Mouse (Mus musculus) MEL (cell line): ENCODE results near the gene Tnik.

Experiments used
- CHD2 ChIP-seq: IDR thresholded peaks from 2 replicates; pipeline ENCODE4 v1.6.1; 2011; ENCODE audit warnings: low read length, improper control_type of control experiment
- CTCF ChIP-seq, 3 experiments: IDR thresholded peaks in 2 of 3; conservative IDR thresholded peaks in 1 of 3; 2 replicates each; pipeline ENCODE4 v1.5.1; 2011 to 2012; ENCODE audit warnings: low read length in 3 of 3, low read depth in 2 of 3, mild to moderate bottlenecking in 2 of 3, improper control_type of control experiment in 1 of 3, inconsistent platforms in 1 of 3, mixed read lengths in 1 of 3, moderate library complexity in 1 of 3; ENCODE audit not compliant: control insufficient read depth in 1 of 3, insufficient read depth in 1 of 3, poor library complexity in 1 of 3, severe bottlenecking in 1 of 3
- EP300 ChIP-seq, 2 experiments: IDR thresholded peaks; 2 replicates each; pipeline ENCODE4 v1.6.1; 2011; ENCODE audit warnings: improper control_type of control experiment in 2 of 2, low read length in 2 of 2, low read depth in 1 of 2, mild to moderate bottlenecking in 1 of 2
- GATA1 ChIP-seq: IDR thresholded peaks from 2 replicates; pipeline ENCODE4 v1.6.1; 2011; ENCODE audit warnings: low read depth, low read length, improper control_type of control experiment
- MAX ChIP-seq: IDR thresholded peaks from 2 replicates; pipeline ENCODE4 v1.6.1; 2011; ENCODE audit warnings: low read length, improper control_type of control experiment
- MAZ ChIP-seq: IDR thresholded peaks from 2 replicates; pipeline ENCODE4 v1.6.1; 2012; ENCODE audit warnings: low read depth, mild to moderate bottlenecking, inconsistent platforms, low read length, improper control_type of control experiment
- MEF2A ChIP-seq: IDR thresholded peaks from 2 replicates; pipeline ENCODE4 v1.6.1; 2014; ENCODE audit warnings: low read depth, mild to moderate bottlenecking, inconsistent platforms, low read length, improper control_type of control experiment; ENCODE audit not compliant: poor library complexity, insufficient replicate concordance, severe bottlenecking; ENCODE audit errors: extremely low read depth
- NRF1 ChIP-seq: IDR thresholded peaks from 2 replicates; pipeline ENCODE4 v1.6.1; 2014; ENCODE audit warnings: low read depth, mild to moderate bottlenecking, inconsistent platforms, low read length, improper control_type of control experiment, moderate library complexity; ENCODE audit not compliant: poor library complexity, insufficient read depth, severe bottlenecking
- POLR2A ChIP-seq, 2 experiments: IDR thresholded peaks; 2 replicates each; pipeline ENCODE4 v1.6.1; 2011 to 2012; ENCODE audit warnings: low read length in 2 of 2, mild to moderate bottlenecking in 2 of 2, control low read depth in 1 of 2, improper control_type of control experiment in 1 of 2, low read depth in 1 of 2, moderate library complexity in 1 of 2; ENCODE audit not compliant: control insufficient read depth in 1 of 2, insufficient read depth in 1 of 2, poor library complexity in 1 of 2
- POLR2AphosphoS2 ChIP-seq: IDR thresholded peaks from 2 replicates; pipeline ENCODE4 v1.6.1; 2011; ENCODE audit warnings: low read length, improper control_type of control experiment
- POLR2AphosphoS5 ChIP-seq: IDR thresholded peaks from 2 replicates; pipeline ENCODE4 v1.6.1; 2012; ENCODE audit warnings: low read depth, borderline replicate concordance, mild to moderate bottlenecking, inconsistent platforms, low read length, moderate library complexity, mixed read lengths
- TCF12 ChIP-seq: IDR thresholded peaks from 2 replicates; pipeline ENCODE4 v1.6.1; 2014; ENCODE audit warnings: low read depth, mild to moderate bottlenecking, inconsistent platforms, low read length, improper control_type of control experiment, moderate library complexity
- ZC3H11A ChIP-seq: IDR thresholded peaks from 2 replicates; pipeline ENCODE4 v1.6.1; 2012; ENCODE audit warnings: low read depth, mild to moderate bottlenecking, inconsistent platforms, low read length, improper control_type of control experiment

DNA sequence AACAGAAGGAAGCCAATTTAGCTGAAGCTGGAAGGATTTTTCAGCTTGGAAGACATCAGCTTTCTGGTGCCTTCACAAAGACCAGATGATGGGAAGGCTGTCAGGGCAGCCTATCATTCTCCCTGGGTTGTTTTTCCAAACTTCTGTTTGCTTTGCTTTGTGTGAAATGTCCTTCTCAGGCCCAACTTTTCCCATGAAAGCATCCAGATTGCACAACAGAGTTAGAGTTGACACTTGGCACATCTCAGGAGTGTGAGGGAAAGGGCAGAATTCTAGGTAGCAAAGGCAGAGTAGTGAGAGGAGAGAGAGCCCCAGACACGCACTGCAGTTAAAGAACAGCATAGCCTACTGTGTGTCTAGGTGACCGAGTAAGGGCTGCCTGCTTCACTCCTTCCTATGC, 194.5 kb downstream of the Tnik start:
- TF ChIP-seq CTCF (IDR thresholded peaks at IDR 0.05 in 2 of 3, conservative IDR thresholded peaks at IDR 0.05 in 1 of 3; ENCODE audit: control insufficient read depth in 1 of 3, insufficient read depth in 1 of 3, low read depth in 2 of 3, low read length in 3 of 3, poor library complexity in 1 of 3, severe bottlenecking in 1 of 3) (no peak), CHD2 (no peak), MAX (no peak), MAZ (no peak), ZC3H11A (no peak), POLR2A (IDR thresholded peaks at IDR 0.05; ENCODE audit: control insufficient read depth in 1 of 2, insufficient read depth in 1 of 2, low read depth in 1 of 2, low read length in 2 of 2, poor library complexity in 1 of 2) (no peak), GATA1 (no peak), EP300 (IDR thresholded peaks at IDR 0.05; ENCODE audit: low read depth in 1 of 2, low read length in 2 of 2) (no peak), POLR2AphosphoS2 (no peak), TCF12 (no peak), POLR2AphosphoS5 (no peak), NRF1 (no peak), MEF2A (no peak)
